Mouse (Mus musculus) right cerebral cortex, adult 2 months (tissue): ENCODE results near the gene Xrcc5.

Experiments
- DNase-seq, 2 experiments: peaks; one replicate each; pipeline ENCODE4 v3.0.0; 2021 to 2022; ENCODE audit warnings: low spot score in 2 of 2

Xrcc5 gene

GRCm38 (mm10) chr1:72315447-72315846, 8.2 kb downstream of the Xrcc5 start:
- DNase-seq = no peak

GRCm38 (mm10) chr1:72316409-72316808, 9.2 kb downstream of the Xrcc5 start:
- DNase-seq = no peak

- DNase-seq = no peak
Measured at GRCm38 (mm10) chr1:72316901-72317300, 9.7 kb downstream of the Xrcc5 start.

- DNase-seq = no peak
Measured at GRCm38 (mm10) chr1:72320759-72321158, 13.5 kb downstream of the Xrcc5 start.

- no peak for DNase-seq
Measured at GRCm38 (mm10) chr1:72323248-72323647, 16.0 kb downstream of the Xrcc5 start.

- no peak for DNase-seq
Measured at GRCm38 (mm10) chr1:72326162-72326821, 19.1 kb downstream of the Xrcc5 start.

- no peak for DNase-seq
Measured at GRCm38 (mm10) chr1:72334807-72335206, 27.6 kb downstream of the Xrcc5 start.

- peak; percentile 59 to 67 for DNase-seq
Measured at GRCm38 (mm10) chr1:72336780-72337179, 29.6 kb downstream of the Xrcc5 start.

GRCm38 (mm10) chr1:72338341-72338740, 31.1 kb downstream of the Xrcc5 start:
- DNase-seq = no peak

GRCm38 (mm10) chr1:72347873-72348272, 40.7 kb downstream of the Xrcc5 start:
- DNase-seq = no peak

- DNase-seq = no peak
Measured at GRCm38 (mm10) chr1:72354856-72355255, 47.6 kb downstream of the Xrcc5 start.

GRCm38 (mm10) chr1:72358216-72358615, 51.0 kb downstream of the Xrcc5 start:
- no peak for DNase-seq

GRCm38 (mm10) chr1:72359462-72359861, 52.2 kb downstream of the Xrcc5 start:
- no peak for DNase-seq

GRCm38 (mm10) chr1:72360809-72361208, 53.6 kb downstream of the Xrcc5 start:
- no peak for DNase-seq

GRCm38 (mm10) chr1:72364661-72365060, 57.4 kb downstream of the Xrcc5 start:
- peak; percentile 7 to 9 for DNase-seq

GRCm38 (mm10) chr1:72372512-72372911, 65.3 kb downstream of the Xrcc5 start:
- peak; percentile 35 to 44 for DNase-seq

GRCm38 (mm10) chr1:72372913-72373312, 65.7 kb downstream of the Xrcc5 start:
- DNase-seq = no peak

- DNase-seq = no peak
Measured at GRCm38 (mm10) chr1:72373648-72374047, 66.4 kb downstream of the Xrcc5 start.

GRCm38 (mm10) chr1:72374049-72374448, 66.8 kb downstream of the Xrcc5 start:
- DNase-seq = no peak

GRCm38 (mm10) chr1:72378151-72378550, 70.9 kb downstream of the Xrcc5 start:
- DNase-seq = no peak

GRCm38 (mm10) chr1:72379752-72380353, 72.6 kb downstream of the Xrcc5 start:
- no peak for DNase-seq

- DNase-seq = no peak
Measured at GRCm38 (mm10) chr1:72380544-72380943, 73.3 kb downstream of the Xrcc5 start.

GRCm38 (mm10) chr1:72383056-72383455, 75.8 kb downstream of the Xrcc5 start:
- DNase-seq = no peak

- no peak for DNase-seq
Measured at GRCm38 (mm10) chr1:72383651-72384050, 76.4 kb downstream of the Xrcc5 start.
